Mouse (Mus musculus): Measurements from ENCODE around the gene Akap6. TPM values are rescaled to one million over a fixed set of nuclear protein-coding genes. Genes with fewer than 3 reads are reported as not detected.

The Akap6 gene
- polyA plus RNA-seq, 1 experiment from 2014 or later = 9.7 TPM

DNA sequence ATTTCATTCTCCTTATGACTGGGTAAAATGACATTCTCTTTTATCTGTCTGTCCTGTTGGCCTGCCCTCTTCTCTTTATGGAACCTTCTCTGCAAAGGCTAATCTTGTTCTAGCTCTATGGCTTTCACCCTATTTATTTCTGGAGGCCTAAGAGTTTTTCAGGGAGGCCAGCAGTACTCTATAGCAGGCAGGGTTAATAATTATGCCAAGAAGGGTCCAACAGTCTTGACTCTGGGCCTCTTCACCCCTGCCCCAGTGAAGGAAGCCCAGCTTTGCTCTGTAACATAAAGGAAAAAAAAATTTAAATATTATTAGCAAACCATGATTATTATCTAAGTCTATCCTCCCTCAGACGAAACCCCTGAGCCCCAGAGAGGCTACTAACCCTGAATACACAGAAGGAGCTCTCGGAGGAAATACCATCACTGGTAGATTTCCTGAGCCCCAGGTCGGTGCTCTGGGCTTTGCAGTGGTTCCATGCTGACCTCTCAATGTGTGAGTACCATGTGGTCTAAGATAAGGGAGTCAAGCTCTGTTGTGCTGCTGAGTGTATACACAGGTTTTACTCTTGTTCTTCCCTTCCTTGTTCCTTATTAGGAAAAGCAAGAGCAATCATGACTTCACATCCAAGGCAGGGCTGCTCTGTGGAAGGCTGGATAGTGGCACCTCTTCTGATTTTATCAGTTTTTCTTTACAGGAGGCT, 1.6 kb upstream of the Akap6 start:
- peaks cover 16% of the 10 kb centered on the region for H3K4me1 ChIP-seq (replicated peaks)
- whole genome bisulfite sequencing = 32% methylated on average over 3 of the region's 3 CpGs
- no peak overlapping the region for H3K4me2 ChIP-seq
- no peak overlapping the region for H3K4me3 ChIP-seq
- H3K9ac ChIP-seq = no peak overlapping the region
- no peak overlapping the region for H3K27ac ChIP-seq (ENCODE audit: poor library complexity, severe bottlenecking)
- peak; percentile 53 for ATAC-seq (ENCODE audit: insufficient number of reproducible peaks, low FRiP score)
- no peaks in the 10 kb centered on the region for H3K9me3 ChIP-seq (replicated peaks)
- H3K27me3 ChIP-seq (replicated peaks) = no peaks in the 10 kb centered on the region
- no peaks in the 10 kb centered on the region for H3K36me3 ChIP-seq

DNA sequence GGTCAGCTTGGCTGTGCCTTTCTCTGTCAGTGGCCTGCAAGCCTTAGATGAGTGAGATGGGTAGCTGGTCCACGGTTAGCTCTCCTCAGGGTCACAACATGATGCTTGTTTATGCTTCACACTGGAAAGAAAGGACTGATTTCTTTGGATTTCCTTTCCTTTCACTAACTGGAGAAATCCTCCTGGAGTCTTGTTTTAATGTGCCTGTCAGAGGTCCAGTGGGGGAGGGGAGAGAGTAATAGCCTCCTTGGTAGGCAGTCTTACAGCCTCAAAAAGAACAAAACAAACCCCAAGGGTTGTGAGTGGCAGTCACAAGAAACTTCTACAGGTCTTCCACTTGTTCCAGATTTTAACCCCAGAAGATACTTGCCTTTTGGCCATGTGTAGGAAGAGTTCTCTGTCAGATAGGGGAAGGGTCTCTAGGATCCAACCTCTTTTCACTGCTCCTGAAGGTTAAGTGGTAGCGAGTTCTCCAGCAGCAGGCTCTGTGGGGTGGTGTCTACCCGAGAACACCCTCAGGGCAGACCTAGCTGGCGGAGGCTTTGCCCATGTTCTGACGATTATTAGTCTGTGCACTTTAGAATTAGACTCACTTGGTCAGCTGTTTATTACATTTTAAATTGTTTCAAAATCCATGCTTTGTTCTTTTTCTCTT, 780 bp upstream of the Akap6 start:
- ATAC-seq (ENCODE audit: insufficient number of reproducible peaks, low FRiP score) = no peak
- Histone ChIP-seq H3K9me3 (replicated peaks) (no peaks in the 10 kb centered on the region), H3K4me2 (no peak overlapping the region), H3K4me1 (replicated peaks) (peaks cover 15% of the 10 kb centered on the region), H3K27ac (ENCODE audit: poor library complexity, severe bottlenecking) (no peak overlapping the region), H3K36me3 (no peaks in the 10 kb centered on the region), H3K4me3 (no peak overlapping the region), H3K27me3 (replicated peaks) (no peaks in the 10 kb centered on the region), H3K9ac (no peak overlapping the region)
- WGBS = 69% methylated on average over 5 of the region's 5 CpGs

DNA sequence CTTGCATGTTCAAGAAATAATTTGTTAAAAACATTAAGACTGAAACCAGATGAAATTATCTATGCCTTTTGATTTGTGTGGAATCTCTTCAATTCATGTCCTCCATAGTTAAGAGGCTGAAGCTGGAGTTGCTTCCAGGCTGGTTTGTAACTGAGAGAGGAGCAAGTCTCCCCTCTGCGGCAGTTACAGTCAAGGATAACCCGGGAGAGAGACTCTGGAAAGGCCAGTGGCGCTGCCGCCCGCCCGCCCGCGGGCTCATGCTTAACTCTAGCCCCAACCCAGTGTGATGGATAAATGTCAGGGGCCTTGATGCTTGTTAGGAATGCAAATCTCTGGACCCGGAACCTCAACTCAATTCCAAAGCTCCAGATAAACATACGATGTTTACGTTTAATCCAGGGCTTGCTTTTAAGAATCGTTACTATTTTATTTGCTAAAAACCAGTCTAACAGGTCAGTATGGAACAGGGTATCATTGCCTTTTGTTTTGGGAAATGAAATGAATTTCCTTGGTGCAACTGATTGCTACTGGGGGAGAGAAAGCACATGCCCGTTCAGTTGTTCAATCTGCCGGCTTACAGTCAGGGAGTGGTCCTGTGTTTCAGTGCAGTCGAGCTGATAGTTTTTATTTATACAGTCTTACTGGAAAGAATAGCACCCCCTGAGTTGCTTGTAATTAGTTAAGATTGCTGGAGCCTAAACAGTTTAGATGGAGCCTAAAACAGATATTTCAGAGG, 946 bp downstream of the Akap6 start:
- no peak for ATAC-seq (ENCODE audit: insufficient number of reproducible peaks, low FRiP score)

DNA sequence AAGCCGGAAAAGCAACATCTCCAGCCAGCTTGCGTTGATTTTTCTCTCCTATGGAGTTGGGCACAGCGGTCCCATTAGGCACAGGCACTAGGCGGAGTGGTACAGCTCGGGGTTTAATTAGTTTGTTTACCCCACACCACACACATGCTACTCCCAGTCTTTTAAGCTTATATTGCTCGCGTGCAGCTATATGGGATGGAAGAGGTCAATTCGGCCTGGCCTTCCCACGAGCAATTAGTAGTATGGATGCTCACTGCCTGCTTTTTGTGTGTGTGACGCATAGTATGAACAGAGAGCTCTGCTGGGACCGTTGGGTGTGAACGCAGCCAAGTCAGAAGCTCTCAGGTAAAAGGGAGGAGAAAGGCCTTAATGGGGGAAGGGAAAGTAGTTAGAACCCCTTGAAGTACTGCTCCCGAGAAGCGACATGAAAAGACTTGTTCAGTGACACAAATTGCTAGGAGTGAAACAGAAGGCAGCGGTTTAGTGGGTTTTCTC, 1.6 kb downstream of the Akap6 start:
- H3K4me1 ChIP-seq (replicated peaks) = peaks cover 15% of the 10 kb centered on the region
- 49% methylated on average over 15 of the region's 15 CpGs for WGBS
- H3K9me3 ChIP-seq (replicated peaks) = no peaks in the 10 kb centered on the region
- 0 out of 2 replicates have a peak overlapping the region, but pooled peaks have one; percentile 8 for H3K4me3 ChIP-seq
- no peak overlapping the region for H3K9ac ChIP-seq
- no peak overlapping the region for H3K27ac ChIP-seq (ENCODE audit: poor library complexity, severe bottlenecking)
- peak overlapping the region; percentile 54 for H3K4me2 ChIP-seq
- H3K27me3 ChIP-seq (replicated peaks) = no peaks in the 10 kb centered on the region
- no peak for ATAC-seq (ENCODE audit: insufficient number of reproducible peaks, low FRiP score)
- no peaks in the 10 kb centered on the region for H3K36me3 ChIP-seq

More for the DNA sequence above, 946 bp downstream of the Akap6 start:
- no peaks in the 10 kb centered on the region for H3K9me3 ChIP-seq (replicated peaks)
- no peaks in the 10 kb centered on the region for H3K36me3 ChIP-seq
- H3K27ac ChIP-seq (ENCODE audit: poor library complexity, severe bottlenecking) = no peak overlapping the region
- H3K4me3 ChIP-seq = no peak overlapping the region
- peak overlapping the region; percentile 54; the same call in 1 of the 2 replicates for H3K4me2 ChIP-seq
- 57% methylated on average over 15 of the region's 15 CpGs for WGBS
- no peak overlapping the region for H3K9ac ChIP-seq
- H3K4me1 ChIP-seq (replicated peaks) = peaks cover 15% of the 10 kb centered on the region
- H3K27me3 ChIP-seq (replicated peaks) = no peaks in the 10 kb centered on the region

GRCm38 (mm10) chr12:52701201-52701641, 2.0 kb downstream of the Akap6 start:
- no peaks in the 10 kb centered on the region for H3K36me3 ChIP-seq
- no peak overlapping the region for H3K9ac ChIP-seq
- peak overlapping the region; percentile 54 for H3K4me2 ChIP-seq
- no peak; the same call in 1 of the 2 replicates for ATAC-seq (ENCODE audit: insufficient number of reproducible peaks, low FRiP score)
- no peaks in the 10 kb centered on the region for H3K27me3 ChIP-seq (replicated peaks)
- H3K4me3 ChIP-seq = 0 out of 2 replicates have a peak overlapping the region, but pooled peaks have one; percentile 8
- H3K9me3 ChIP-seq (replicated peaks) = no peaks in the 10 kb centered on the region
- H3K27ac ChIP-seq (ENCODE audit: poor library complexity, severe bottlenecking) = no peak overlapping the region
- WGBS = 22% methylated on average over 9 of the region's 9 CpGs
- peaks cover 15% of the 10 kb centered on the region for H3K4me1 ChIP-seq (replicated peaks)

- Histone ChIP-seq H3K4me3 (no peak overlapping the region), H3K4me1 (replicated peaks) (peaks cover 15% of the 10 kb centered on the region), H3K9ac (no peak overlapping the region), H3K4me2 (no peak overlapping the region), H3K9me3 (replicated peaks) (no peaks in the 10 kb centered on the region), H3K27me3 (replicated peaks) (no peaks in the 10 kb centered on the region), H3K36me3 (no peaks in the 10 kb centered on the region), H3K27ac (ENCODE audit: poor library complexity, severe bottlenecking) (no peak overlapping the region)
- WGBS = 73% methylated on average over 12 of the region's 12 CpGs
- no peak for ATAC-seq (ENCODE audit: insufficient number of reproducible peaks, low FRiP score)
Observed at GRCm38 (mm10) chr12:52702368-52702967, 3.3 kb downstream of the Akap6 start.

- 68% methylated on average over 4 of the region's 4 CpGs for WGBS
- Histone ChIP-seq H3K27me3 (replicated peaks) (no peaks in the 10 kb centered on the region), H3K9ac (no peak overlapping the region), H3K36me3 (no peaks in the 10 kb centered on the region), H3K4me2 (no peak overlapping the region), H3K4me1 (replicated peaks) (peaks cover 15% of the 10 kb centered on the region), H3K27ac (ENCODE audit: poor library complexity, severe bottlenecking) (no peak overlapping the region), H3K9me3 (replicated peaks) (no peaks in the 10 kb centered on the region), H3K4me3 (no peak overlapping the region)
- no peak for ATAC-seq (ENCODE audit: insufficient number of reproducible peaks, low FRiP score)
Observed at GRCm38 (mm10) chr12:52704081-52704480, 4.9 kb downstream of the Akap6 start.

DNA sequence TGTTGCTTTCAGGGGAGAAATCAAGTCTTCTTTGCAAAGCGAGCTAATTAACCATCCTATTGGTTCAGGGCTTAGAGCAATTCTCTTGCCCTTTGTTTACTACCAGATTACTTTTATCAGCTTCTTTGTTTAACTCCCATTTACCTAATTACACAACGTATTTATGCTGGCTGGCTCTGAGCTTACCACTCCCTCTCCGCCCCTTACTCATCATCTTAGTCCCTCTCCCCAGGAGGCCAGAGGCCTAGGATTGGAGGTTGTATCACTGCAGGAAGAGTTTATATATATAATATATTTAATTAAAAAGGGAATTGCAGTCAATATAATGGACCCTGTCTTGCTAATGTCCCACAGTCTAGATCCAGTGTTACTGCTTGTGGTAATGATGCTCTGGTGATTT, 5.6 kb downstream of the Akap6 start:
- WGBS = 65% methylated on average over 3 of the region's 3 CpGs
- H3K9ac ChIP-seq = no peak overlapping the region
- no peak for ATAC-seq (ENCODE audit: insufficient number of reproducible peaks, low FRiP score)
- no peaks in the 10 kb centered on the region for H3K36me3 ChIP-seq
- no peak overlapping the region for H3K4me3 ChIP-seq
- H3K4me2 ChIP-seq = no peak overlapping the region
- H3K27me3 ChIP-seq (replicated peaks) = no peaks in the 10 kb centered on the region
- no peak overlapping the region for H3K27ac ChIP-seq (ENCODE audit: poor library complexity, severe bottlenecking)
- H3K9me3 ChIP-seq (replicated peaks) = no peaks in the 10 kb centered on the region
- H3K4me1 ChIP-seq (replicated peaks) = peaks cover 15% of the 10 kb centered on the region

GRCm38 (mm10) chr12:52711382-52711781, 12.2 kb downstream of the Akap6 start:
- Histone ChIP-seq H3K9ac (no peak overlapping the region), H3K4me1 (replicated peaks) (peaks cover 5% of the 10 kb centered on the region; the same call in 1 of the 2 replicates), H3K9me3 (replicated peaks) (no peaks in the 10 kb centered on the region), H3K4me3 (no peak overlapping the region), H3K27me3 (replicated peaks) (no peaks in the 10 kb centered on the region), H3K27ac (ENCODE audit: poor library complexity, severe bottlenecking) (no peak overlapping the region), H3K36me3 (no peaks in the 10 kb centered on the region), H3K4me2 (no peak overlapping the region)
- ATAC-seq (ENCODE audit: insufficient number of reproducible peaks, low FRiP score) = no peak
- WGBS = 77% methylated on average over 3 of the region's 3 CpGs

DNA sequence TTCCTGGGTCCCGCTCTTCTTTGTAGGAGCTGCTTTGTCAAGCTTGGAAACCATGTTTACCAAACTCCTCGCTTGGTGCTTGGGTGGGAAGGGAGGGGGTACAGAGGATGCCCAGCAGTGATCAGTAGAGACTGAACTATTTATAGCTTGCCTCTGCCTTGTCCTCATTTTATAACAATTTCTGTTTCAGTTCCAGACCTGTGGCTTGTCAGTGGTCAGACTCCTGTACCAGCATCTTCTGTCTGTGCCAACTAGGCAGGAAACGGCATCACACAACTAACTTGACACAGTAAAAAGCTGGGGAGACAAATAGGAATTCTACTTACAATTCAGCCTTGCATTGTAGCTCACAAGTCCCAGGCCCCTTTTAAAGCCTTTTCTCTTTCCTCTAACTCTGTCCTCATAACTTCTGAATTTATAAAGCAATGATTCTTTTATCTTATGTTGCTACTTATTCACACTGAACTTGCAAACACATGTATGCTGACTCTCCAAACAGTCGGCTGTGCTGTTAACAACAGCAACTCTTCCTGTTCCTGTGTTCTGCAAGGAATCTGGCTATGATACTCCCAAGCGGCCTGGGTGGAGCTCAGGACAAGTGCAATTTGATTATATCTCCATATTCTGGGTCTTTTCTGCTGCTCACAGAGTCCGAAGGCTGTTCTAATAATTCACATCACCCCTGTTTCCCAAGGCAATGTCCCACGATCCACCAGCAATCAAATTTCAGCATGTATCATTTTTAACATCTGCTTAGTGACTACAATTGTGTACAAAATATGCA, 12.9 kb downstream of the Akap6 start:
- Histone ChIP-seq H3K27me3 (replicated peaks) (no peaks in the 10 kb centered on the region), H3K9ac (no peak overlapping the region), H3K4me1 (replicated peaks) (peaks cover 5% of the 10 kb centered on the region; the same call in 1 of the 2 replicates), H3K4me2 (no peak overlapping the region), H3K36me3 (no peaks in the 10 kb centered on the region), H3K27ac (ENCODE audit: poor library complexity, severe bottlenecking) (no peak overlapping the region), H3K9me3 (replicated peaks) (no peaks in the 10 kb centered on the region), H3K4me3 (no peak overlapping the region)
- ATAC-seq (ENCODE audit: insufficient number of reproducible peaks, low FRiP score) = no peak
- 64% methylated on average over 7 of the region's 7 CpGs for WGBS

Data from heart, embryonic 12.5 days (tissue).